Mouse (Mus musculus) left cerebral cortex, postnatal 14 days (tissue): ENCODE results near the gene C87499. TPM values are rescaled to one million over a fixed set of nuclear protein-coding genes. Genes with fewer than 3 reads are reported as not detected.

Source experiments
- DNase-seq, 2 experiments: peaks; one replicate each; pipeline ENCODE4 v3.0.0; 2021 to 2022; ENCODE audit warnings: low spot score in 2 of 2, mixed read lengths in 1 of 2
- intact Hi-C: fragments of 180-260 bp; cut with DNase I; formaldehyde crosslinking; loops from one replicate; pipeline ENCODE4 v1.15.1; 2025
- long read RNA-seq, 2 experiments: library from polyadenylated mRNA; stranded (forward); transcript quantifications; one replicate each; pipeline ENCODE4 v2.0.0; 2021
- total RNA-seq, 2 experiments: library from RNA; stranded (reverse); gene quantifications; 2 replicates each; pipeline ENCODE4 v1.2.3; 2021

The C87499 gene
- not detected for total RNA-seq
- long read RNA-seq, experiment 1: 0 reads
- long read RNA-seq, experiment 2: 0 reads

DNA sequence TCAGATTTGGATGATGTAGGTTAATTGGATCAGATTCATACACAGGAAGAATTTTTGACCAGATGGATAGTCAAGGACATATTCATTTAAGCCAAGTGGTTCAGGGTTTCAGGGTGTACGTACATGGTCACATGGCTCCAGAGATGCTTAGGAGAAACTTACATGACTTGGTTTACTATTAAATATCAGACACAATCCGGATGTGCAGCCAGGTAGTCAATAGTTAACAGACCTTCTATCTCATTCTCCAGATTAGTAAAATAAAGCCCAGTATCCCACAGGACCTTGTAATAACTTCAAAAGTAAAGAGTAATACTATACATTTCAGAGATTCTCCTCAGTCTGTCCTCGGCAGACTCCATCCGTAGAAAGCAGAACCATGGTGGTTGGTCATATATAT is at the start of gene C87499:
TSS of gene C87499 (minus strand) at position 101 of the 400 bp plus-strand sequence.
- no peak for DNase-seq
- intact Hi-C loops: no loop called here

DNA sequence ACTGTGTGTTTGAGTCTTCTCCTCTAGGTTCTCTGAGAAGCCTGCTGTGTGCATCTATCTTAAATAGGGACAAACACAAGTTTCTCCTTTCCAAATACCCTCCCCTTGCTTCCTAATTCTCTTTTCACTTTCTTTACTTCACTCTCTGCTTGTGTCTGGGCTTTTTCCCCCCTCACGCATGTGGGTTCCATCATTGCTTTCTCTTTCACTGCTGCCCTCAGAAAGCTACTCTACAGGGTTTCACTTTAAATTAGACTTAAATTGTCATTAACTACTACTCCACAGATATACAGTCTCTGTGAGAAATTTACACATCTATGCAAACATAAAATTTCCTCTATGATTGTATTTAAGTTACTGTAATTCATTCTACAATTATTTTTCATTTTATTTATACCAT is 49.6 kb upstream of the C87499 start, which contains the start of gene Ifna2:
TSS of gene Ifna2 (minus strand) at position 101 of the 400 bp plus-strand sequence.
- DNase-seq: no peak
- intact Hi-C loops: no loop called here

- intact Hi-C loops: no loop called here
- DNase-seq: no peak
Observed at GRCm38 (mm10) chr4:88681353-88681752, 47.1 kb upstream of the C87499 start.

DNA sequence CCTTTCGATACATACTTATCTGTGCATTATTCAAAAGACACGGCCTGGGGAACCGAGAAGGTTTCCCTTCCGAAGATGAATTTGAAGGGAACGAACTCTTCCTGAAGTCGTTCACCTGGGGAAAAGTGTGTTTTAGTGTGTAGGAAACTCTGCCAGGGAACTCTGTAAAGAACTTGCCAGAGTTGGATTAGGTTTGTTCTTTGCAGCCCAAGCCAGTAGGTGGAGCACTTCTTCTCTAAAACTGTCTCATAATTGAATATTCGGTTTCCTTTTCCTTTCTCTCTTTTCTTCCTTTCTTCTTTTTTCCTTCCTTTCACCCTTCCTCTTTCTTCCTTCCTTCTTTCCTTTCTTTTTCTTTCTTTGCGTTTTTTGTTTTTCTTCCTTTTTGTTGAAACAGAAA is 46.2 kb upstream of the C87499 start:
- peak; percentile 9 to 26 for DNase-seq
- intact Hi-C loops: no loop called here

DNA sequence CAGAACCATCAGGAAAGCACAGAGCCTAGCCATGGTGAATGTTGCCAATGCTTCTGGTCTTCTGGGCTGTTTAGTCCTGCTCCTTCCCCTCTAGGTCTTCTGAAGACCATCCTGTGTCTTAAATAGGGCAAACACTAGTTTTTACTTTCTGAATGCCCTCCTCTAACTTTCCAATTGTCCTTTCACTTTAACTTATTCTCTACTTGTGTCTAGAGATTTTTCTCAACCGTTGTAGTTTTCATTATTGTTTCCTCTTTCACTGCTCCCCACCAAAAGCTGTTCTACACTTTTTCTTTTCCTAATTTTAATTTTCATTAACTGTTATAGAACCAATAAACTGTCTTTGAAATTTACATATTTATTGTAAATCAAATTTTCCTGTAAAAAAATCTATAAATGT is 42.6 kb upstream of the C87499 start, which contains the start of gene Ifna16:
TSS of gene Ifna16 (minus strand) at position 101 of the 400 bp plus-strand sequence.
- intact Hi-C loops: no loop called here
- DNase-seq: no peak

- intact Hi-C loops: no loop called here
- no peak for DNase-seq
Observed at GRCm38 (mm10) chr4:88655461-88655860, 21.2 kb upstream of the C87499 start.

DNA sequence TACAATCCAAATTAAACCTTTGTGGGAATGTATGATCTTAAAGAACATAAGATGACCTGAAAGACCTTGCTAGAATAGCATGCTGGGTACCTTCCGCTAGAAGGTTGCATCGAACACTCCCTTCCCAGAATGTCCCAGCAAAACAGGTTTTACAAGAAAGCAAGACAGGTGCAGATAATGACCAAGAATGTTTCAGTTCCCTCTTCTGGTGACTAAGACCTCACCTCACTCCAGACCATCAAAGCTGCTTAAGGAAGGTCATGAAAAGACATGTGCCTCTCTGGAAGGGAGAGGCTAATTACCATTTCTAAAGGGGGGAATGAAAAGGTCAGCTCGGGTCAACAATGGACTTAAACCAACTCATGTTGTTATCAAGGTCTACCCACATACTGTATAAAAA is 19.4 kb upstream of the C87499 start:
- intact Hi-C loops: no loop called here
- DNase-seq: no peak

DNA sequence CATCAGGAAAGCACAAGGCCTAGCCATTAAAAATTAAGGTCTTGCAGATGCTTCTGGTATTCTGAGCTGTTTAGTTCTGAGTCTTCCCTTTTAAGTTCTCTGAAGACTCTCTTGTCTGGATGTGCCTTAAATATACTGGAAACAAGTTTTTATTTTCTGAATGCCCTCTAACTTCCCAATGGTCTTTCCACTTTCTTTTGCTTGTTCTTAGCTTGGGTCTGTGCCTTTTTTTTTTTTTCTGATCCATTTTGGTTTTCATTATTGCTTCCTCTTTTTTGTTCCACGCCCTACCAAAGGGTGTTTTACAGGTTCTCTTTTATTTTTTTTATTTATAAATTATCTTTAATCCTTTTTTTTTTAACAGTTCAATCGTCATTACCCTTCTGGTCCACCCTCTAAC is 10.1 kb upstream of the C87499 start, which contains the start of gene Ifna13:
TSS of gene Ifna13 (minus strand) at position 101 of the 400 bp plus-strand sequence.
- no peak for DNase-seq
- intact Hi-C loops: no loop called here

GRCm38 (mm10) chr4:88642526-88642925 is 8.3 kb upstream of the C87499 start:
- intact Hi-C loops: no loop called here
- DNase-seq: no peak

GRCm38 (mm10) chr4:88641077-88641831 is 7.0 kb upstream of the C87499 start:
- intact Hi-C loops: no loop called here
- DNase-seq: peak; percentile 84 to 91

- no peak for DNase-seq
- intact Hi-C loops: no loop called here
Observed at GRCm38 (mm10) chr4:88640704-88641076, 6.5 kb upstream of the C87499 start.

- intact Hi-C loops: no loop called here
- DNase-seq: no peak
Observed at GRCm38 (mm10) chr4:88603276-88603675, 30.9 kb downstream of the C87499 start, which contains the start of gene Ifna12. Ifna12 (minus strand) TSS chr4:88603376.

DNA sequence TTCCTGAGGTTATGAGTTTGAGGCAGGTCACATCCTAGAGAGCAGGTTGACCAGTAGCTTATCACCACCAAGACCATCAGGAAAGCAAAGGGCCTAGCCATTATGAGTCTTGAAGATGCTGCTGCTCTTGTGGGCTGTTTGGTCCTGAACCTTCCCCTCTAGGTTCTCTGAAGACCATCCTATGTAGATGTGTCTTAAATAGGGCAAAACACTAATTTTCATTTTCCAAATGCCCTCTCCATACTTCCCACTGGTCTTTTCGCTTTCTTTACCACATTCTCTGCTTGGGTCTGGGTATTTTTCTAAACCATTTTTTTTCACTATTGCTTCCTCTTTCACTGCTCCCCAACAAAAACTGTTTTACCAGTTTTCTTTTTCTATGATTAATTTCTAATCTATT is 41.9 kb downstream of the C87499 start, which contains the start of gene Ifna9:
TSS of gene Ifna9 (minus strand) at position 101 of the 400 bp plus-strand sequence.
- intact Hi-C loops: no loop called here
- DNase-seq: no peak

Other genes starting within 250 kb of the C87499 start
- gene Hacd4, start 195.5 kb downstream of the C87499 start, total RNA-seq: 1 to 10 TPM; 2.2 to 2.3 TPM
- not detected for gene Ifnb1, start 111.6 kb downstream of the C87499 start, total RNA-seq
- gene Ifna15, start 76.2 kb downstream of the C87499 start, total RNA-seq: not detected
- not detected for gene Ifna14, start 62.6 kb downstream of the C87499 start, total RNA-seq
- not detected for gene Ifna9, start 42.0 kb downstream of the C87499 start, total RNA-seq
- not detected for gene Ifna12, start 31.0 kb downstream of the C87499 start, total RNA-seq
- gene Ifna13, start 10.0 kb upstream of the C87499 start, total RNA-seq: not detected
- gene Ifna16, start 42.5 kb upstream of the C87499 start, total RNA-seq: not detected
- gene Ifna2, start 49.5 kb upstream of the C87499 start, total RNA-seq: not detected
- not detected for gene Ifnab, start 56.9 kb upstream of the C87499 start, total RNA-seq
- 1 to 10 TPM; 1.0 to 1.5 TPM for gene Gm26566, start 87.4 kb upstream of the C87499 start, total RNA-seq
- 100 to 1,000 TPM; 103 to 104 TPM for gene Klhl9, start 88.1 kb upstream of the C87499 start, total RNA-seq
- gene Gm13271, start 120.5 kb upstream of the C87499 start, total RNA-seq: not detected
- gene Gm13283, start 125.7 kb upstream of the C87499 start, total RNA-seq: not detected
- not detected for gene Gm13290, start 139.4 kb upstream of the C87499 start, total RNA-seq
- gene Gm13289, start 142.5 kb upstream of the C87499 start, total RNA-seq: not detected
- not detected for gene Gm13272, start 145.4 kb upstream of the C87499 start, total RNA-seq
- not detected for gene Ifnz, start 147.7 kb upstream of the C87499 start, total RNA-seq
- gene Gm13276, start 151.3 kb upstream of the C87499 start, total RNA-seq: not detected
- not detected for gene Gm13277, start 154.2 kb upstream of the C87499 start, total RNA-seq
- not detected for gene Gm13278, start 157.1 kb upstream of the C87499 start, total RNA-seq
- gene Gm13275, start 160.1 kb upstream of the C87499 start, total RNA-seq: not detected
- gene Gm13279, start 163.0 kb upstream of the C87499 start, total RNA-seq: not detected
- gene Gm13285, start 165.3 kb upstream of the C87499 start, total RNA-seq: not detected
- not detected for gene Gm13287, start 168.8 kb upstream of the C87499 start, total RNA-seq
- gene Gm13288, start 171.1 kb upstream of the C87499 start, total RNA-seq: not detected
- gene Ifna7, start 181.8 kb upstream of the C87499 start, total RNA-seq: not detected
- gene Ifna11, start 185.5 kb upstream of the C87499 start, total RNA-seq: not detected
- not detected for gene Ifna6, start 193.0 kb upstream of the C87499 start, total RNA-seq
- gene Ifna5, start 201.1 kb upstream of the C87499 start, total RNA-seq: not detected
- gene Ifna4, start 207.4 kb upstream of the C87499 start, total RNA-seq: not detected
- gene Ifna1, start 215.7 kb upstream of the C87499 start, total RNA-seq: not detected
- not detected for gene Ifne, start 245.8 kb upstream of the C87499 start, total RNA-seq